Mouse (Mus musculus) spleen, adult 12 weeks (tissue): ENCODE measurements around the gene Sirt6.

Experiments used
- DNase-seq: peaks from one replicate; pipeline ENCODE4 v3.0.0; 2022; ENCODE audit warnings: low spot score

Sirt6 gene

DNA sequence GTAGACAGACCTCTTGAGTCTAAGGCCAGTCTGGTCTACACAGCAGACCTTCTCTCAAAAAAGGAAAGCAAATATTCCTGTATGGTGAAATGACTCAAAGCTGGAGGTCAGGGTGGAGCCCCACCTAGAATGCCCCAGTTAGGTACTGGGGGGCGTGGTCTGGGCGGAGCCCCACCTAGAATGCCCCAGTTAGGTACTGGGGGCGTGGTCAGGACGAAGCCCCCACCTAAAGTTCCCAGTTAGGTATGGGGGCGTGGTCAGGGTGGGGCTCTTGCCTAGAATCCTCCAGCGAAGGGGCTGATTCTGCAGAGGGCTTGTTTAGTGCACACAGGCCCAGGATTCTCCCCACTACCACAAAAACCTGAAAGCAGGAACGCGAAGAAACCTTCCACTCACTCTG is 4.2 kb downstream of the Sirt6 start:
- no peak for DNase-seq

DNA sequence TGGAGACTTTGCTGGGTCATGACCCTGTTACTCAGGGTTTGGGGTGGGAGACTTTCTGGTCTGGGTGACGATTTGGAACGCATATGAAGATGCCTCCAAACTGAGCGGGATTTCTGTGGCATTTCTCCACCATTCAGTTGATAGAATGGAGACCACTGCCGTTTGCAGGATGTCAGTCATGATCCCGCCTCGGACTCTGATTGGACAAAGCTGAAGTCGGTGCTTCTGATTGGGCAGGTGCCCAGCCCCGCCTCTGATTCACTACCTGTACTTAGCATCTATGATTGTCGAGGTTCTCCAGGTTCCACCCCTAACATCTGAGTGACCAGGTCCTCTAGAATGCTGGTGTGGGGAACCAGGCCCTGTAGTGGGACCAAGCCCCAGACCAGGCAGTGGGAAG is 6.8 kb downstream of the Sirt6 start:
- DNase-seq, result no peak

DNA sequence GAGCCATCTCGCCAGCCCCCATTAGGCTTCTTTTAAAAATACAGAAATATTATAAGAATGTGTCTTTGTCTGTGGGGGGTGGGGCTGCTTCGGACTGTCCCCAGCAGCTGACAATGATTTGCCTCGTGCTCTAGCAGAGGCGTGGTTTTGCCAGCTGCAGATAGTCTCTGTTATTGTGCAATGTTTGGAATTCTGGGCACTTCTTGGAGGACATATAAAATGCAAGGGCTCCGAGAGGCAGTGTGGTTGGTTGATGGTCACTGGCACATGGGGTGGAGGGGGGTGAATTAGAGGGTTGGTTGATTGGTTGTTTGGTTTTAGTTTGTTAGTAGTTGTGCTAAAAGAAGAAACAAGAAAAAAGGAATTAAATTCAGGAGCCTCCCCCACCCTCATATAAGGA is 7.6 kb downstream of the Sirt6 start:
- no peak for DNase-seq

DNA sequence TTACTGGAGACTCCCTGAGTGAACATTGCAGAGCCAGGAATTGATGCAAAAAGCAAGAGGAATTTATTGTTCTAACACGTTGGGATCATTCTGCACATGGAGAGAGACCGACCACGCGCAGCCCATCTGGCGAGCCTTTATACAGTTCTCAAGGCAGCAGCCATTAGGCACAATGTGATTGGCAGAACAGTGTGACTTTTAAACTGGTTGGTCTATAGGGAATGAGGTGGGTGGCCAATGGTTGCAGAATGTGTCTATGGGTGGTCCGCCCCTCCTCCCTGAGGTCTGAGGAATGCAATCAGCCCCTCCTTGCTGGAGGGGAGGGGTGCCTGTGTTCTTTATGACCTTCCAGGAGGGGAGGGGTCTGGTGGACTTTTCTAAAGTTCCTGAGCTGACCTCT is 12.1 kb downstream of the Sirt6 start:
- DNase-seq, result no peak

DNA sequence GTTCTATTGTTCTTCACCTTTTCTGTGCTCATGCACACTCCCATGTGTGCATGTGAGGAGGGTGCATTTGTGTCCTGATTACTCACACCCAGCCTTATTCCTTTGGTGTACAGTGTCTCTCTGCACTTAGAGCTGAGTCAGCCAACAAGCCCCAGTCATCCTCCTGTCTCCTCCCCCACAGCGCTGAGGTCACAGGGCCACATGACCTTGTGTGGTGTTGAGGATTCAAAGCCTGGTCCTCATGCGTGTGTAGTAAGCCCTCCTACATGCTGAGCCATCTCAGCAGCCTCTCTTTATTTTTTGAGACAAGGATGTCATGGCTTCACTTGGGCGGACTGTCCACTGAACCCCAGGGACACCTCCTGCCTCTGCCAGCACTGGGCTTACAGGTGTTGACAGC is 14.8 kb downstream of the Sirt6 start:
- no peak for DNase-seq

DNA sequence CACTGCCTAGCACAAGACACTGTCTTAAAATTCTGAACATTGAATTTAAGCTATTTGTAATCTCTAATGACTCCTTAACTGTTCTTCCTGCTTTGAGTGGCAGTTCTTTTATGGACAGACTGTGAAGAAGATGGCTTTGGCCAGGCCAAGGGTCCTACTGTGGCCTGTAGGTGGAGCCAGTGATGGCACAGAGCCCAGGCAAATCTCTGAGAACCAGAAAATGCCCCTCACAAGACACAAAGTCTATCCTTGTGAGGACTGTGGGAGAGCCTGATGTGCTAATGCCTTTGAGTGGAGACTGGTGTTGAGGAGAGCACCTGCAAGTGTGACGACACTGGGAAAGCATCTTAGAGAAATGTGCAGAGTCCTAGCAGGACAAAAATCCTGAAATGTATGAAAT is 19.3 kb downstream of the Sirt6 start:
- DNase-seq, result no peak

DNA sequence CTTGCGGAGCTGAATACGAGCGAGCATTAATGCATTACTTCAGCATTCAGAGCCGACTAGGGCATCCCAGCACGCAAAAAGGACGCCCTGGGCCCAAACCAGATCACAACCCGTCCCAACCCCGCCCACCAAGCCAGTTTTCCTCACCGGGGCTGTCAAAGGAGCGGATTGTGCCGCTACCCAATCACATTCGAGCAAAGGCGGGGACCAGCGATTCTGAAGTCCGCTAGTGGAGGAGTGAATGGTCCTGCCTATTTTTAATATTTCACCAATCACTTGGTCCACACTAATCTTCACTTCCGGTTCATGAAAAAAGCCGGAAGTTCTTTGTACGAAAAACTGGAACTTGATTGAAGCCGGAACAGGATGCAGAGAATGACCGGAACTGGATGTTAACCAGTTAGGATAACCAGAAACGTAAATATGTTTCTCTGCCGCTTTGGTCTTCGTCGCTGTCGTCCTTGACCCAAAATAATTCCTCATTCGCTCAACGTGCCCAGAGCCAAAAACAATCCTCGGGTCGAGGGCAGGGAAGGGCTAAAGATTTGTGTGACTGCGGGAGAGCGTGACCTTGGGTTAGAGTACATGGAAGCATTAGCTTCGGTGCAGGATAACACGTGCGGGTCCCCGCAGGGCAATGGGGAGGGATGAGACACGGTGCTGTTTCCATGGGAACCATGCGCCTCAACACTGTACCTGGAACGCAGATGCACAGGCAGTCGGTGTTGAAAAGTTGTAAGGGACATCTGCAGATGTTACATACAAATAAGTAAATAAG is 21.4 kb downstream of the Sirt6 start, which contains the start of gene BC025920:
Gene BC025920 (plus strand): TSS at position 297 of the 778 bp plus-strand sequence.
- peak; percentile 84 for DNase-seq

DNA sequence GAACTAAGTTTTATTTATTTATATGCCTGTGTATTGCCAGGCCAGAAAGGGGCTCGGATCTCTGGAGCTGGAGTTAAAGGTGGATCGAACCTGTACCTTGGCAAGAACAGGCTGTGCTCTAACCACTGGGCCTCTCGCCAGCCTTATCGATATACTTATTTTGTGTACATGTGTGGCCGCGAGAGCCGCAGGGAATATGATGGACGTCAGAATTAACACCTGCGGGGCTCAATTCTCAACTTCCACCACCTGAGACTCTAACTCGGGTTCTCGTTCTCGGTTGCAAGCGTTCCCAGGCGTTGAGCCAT is 22.0 kb downstream of the Sirt6 start:
- no peak for DNase-seq

DNA sequence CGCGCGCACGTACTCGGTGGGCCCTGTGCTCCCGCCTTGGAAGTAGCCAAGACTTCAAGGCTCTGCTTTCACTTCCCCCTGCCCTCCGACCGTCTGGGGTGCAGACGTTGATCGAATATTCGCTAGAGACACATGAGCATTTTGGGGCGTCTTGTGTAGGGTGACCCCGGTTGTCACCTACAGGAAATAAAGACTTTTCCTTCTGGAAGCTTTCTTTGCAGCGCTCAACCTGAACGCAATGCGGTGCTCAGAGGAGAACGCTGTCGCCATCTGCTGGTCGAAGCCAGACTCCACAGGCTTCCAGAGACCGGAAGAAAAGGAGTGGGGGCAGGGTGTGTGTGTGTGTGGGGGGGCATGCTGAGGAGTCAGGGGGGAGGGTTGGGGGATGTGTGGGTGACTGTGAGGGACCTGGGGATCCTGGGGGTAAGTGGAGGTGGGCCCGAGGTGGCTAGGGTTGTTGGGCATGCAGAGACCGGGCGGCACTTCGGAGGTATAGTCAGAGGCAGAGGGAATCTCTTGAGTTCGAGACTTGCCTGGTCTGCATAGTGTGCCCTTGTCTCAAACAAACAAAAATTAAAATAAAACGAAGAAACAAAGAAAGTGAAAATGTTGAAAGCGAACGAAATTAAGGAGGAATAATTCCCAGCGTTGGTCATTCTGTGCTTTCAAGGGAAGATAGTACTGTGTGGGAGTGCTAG is 22.5 kb downstream of the Sirt6 start:
- DNase-seq, result peak; percentile 73

DNA sequence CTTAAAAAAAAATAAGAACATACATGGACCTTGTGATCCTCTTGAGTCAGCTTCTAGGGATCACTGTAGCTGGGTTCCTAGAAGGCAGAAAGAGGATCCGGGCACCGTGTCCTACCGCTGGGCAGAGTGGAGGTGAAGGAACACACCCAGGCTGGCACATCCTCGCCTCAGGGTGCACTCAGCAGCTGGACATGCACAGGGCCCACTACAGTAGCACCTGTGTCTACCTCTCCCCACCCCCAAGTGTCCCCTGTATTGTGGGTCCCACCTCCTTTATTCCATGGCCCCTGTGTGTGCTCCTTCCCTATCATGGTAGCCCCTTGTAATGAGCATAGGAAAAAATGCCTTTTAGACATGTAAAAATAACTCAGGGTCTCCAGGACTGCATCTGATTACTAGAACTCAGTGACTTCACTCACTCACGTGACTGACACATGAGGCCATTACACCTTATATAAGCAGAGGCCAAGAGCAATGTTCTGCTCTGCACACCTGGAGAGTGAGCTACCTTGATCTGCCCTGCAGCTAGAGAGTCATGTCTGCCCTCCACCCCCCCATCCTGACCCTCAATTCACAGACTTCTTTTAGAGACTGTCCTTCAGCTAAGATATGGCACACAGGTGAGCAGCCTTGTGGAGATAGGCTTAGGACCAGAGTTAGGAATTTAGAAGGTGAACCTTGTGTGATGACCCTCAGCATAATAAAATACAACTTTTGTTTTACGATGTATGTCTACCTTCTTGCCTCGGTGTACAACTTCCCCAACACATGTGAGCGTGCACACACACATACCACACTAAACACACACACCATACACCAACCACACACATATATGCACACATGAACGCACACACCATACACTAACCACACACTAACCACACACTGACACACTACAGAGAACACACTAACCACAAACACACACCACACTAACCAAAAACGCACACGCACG is 23.3 kb downstream of the Sirt6 start:
- DNase-seq, result no peak

DNA sequence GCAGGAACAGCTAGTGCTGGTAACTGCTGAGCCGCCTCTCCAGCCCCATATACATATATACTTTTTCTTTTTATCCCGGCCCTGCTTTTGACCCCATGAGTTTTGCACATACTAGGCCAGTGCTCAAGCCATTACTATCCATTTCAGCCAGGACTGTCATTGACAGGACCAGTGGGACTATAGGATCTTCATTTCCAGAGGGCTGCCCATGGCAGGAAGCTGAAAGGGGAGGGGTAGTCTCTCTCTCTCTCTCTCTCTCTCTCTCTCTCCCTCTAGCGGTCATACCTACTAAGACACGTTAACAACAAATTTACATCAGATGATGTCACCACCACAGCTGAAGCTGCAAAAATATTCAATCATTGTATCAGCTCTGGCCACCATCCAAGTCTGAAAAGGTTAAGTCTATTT is 24.9 kb downstream of the Sirt6 start:
- no peak for DNase-seq

DNA sequence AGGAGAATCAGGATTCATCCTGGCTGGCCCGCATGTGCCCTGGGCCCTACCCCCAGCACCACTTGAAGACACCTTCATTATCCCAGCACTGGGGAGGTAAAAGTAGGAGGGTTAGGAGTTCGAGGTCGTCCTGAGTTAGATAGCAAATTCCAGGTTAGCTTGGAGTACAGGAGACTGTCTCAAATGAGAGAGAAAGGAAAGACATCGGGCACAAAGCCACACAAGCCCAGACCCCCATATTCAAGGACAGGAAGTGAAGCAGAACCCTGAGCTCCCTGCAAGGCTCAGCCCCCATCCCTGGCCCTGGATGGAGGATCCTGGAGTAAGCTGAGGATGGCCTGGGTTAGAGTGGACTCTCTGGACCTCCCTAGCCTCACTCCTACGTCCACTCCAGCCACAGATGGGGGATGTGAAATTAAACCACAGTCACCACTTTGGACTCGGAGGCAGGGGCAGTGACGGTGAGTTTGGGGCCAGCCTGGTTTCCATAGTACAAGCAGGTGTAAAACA is 26.1 kb downstream of the Sirt6 start:
- no peak for DNase-seq

DNA sequence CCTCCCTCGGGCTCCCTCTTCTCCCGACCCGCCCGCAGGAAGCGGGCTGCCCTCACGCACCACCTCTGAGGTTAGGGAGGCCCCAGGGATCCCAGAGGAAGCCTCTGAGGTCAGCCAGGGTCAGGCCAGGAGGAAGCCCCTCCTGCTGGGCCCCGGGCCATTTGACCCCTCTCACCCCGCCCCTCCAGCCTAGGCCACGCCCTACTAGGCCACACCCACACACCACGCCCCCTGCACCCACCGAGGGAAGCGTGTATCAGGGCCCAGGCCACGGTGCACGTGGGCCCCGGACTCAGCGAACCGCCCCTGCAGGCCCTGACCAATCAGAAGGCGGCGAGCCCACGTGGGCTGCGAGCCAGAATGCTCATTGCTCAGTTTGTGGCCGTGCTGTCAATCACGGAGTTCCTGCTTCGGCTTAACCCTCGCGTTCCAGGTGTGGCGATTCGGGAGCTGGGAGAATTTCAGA is 26.8 kb downstream of the Sirt6 start, which contains the start of gene Tle6:
Gene Tle6 (minus strand): TSS at position 336 of the 466 bp plus-strand sequence.
- peak; percentile 77 for DNase-seq

DNA sequence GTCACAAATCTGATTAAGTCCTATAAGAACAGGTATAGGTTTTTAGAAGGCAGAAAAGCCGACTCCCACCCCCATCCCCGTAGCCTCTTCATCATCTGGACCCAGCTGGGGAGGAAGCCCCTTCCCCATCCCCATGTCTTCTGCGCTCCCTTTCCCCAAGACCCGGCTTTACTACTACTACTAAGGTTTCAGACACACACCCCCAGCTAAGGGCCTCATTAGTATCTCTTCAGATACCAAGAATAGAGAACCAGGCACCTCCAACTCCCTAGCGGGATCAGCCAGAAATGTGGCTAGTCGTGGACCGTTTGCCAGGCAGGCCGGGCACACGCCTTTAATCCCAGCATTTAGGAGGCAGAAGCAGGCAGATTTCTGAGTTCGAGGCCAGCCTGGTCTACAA is 27.5 kb downstream of the Sirt6 start:
- DNase-seq, result no peak

DNA sequence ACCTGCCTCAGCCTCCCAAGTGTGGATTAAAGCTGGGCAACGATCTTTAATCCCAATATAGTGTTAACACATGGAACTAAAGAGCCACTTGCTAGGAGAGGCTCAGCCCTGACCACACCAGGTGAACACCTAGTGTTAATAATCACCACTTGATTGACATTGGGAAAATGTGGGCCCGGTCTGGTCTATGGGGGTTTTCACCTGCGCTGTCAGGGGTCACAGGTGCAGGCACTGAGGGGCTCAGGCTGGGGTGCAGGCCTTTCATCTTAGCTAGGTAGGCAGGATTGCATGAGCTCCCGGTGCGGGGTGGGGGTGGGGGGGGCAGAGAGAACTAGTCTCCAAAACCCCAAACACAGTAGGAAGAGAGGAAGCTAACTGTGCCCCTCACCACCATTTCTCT is 28.0 kb downstream of the Sirt6 start:
- DNase-seq, result no peak

DNA sequence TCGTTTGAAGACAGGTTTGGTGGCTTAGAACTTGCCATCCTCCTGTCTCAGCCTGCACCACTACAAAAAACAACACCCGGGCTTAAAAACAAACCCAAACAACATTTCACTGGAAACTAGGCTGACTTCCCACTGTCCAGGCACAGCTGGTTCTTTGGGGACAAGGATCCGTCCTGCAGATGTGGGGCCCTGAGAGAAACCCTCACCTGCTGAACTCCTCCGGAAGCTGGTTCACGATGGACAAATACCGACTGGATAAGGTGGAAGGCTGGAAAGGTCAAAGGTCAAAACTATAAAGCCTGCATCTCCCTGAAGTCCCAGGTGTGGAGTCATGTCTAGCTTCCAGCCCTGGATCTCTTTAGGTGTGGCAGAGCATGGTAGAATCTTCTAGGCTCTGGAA is 28.7 kb downstream of the Sirt6 start:
- no peak for DNase-seq

DNA sequence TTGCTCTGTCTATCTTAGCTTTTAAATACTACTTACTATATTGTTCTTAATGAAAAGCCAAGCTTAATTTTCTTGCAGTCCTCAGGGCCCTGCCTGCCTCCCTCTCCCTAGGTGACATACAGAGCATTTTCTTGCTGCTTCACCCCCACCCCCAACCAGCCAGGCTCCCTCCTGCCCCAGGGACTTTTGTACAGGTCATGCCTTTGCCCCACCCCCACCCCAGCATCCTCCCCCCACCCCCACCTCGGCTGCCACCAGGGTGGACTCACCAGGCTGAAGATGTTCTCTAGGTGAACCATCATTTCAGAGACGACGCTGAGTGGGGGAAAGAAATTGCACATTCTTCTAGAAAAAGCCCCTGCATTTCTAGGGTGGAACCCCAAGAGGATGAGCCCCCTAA is 29.3 kb downstream of the Sirt6 start:
- DNase-seq, result no peak

DNA sequence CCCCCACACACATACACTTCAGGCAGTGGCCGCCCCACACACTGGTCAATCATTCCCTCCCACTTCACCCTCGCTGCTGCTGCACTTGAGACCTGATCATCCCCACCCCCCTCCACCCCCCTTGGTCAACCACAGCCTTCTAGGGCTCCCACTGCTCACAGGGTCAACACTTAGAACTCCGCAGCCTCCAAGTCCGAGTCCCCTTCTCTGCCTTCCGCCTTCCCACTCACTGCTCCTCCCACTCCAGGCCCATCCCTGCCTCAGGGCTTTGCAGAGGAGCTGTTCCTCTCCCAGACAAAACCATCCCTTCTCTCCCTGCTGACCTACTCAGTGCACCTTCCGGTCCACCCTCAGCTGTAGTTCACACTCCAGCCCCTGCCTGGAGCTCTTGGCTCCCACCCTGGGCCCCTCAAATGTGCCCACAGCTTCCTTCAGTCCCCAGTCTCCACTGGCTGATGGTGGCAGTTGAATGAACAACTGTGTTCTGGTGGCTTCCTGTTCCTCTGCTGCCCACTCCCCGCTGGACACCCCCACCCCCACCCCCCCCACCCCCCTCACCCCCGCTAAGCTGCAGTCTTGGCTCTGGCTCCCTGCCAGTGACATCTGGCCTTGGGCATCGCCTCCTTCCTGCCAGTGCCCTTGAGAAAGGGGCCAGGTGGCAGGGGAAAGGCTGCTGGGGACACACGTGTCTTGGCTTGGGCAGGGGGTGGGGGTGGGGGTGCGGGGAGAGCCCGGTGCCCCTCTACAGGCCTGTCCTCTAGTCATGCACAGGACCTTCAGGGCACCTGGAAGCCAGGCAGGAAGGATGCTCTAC is 30.3 kb downstream of the Sirt6 start:
- no peak for DNase-seq

DNA sequence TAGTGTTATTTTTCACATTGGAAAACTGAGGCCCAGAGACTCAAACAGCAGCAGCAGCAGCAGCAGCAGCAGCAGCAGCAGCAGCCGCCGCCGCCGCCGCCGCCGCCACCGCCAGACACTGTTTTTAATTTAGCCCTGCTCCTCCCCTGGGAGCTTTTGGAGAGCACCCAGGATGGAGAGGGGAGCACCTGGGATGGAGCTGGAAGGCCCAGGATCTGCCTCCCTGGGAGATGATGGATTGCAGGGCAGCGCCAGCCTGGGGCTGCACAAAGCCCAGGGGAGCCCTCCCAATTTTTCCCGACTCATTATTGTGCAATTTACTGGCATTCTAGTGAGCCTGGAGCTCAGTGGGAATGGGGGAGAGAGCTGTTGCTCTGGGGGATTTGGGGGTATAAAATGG is 31.0 kb downstream of the Sirt6 start:
- DNase-seq, result no peak

DNA sequence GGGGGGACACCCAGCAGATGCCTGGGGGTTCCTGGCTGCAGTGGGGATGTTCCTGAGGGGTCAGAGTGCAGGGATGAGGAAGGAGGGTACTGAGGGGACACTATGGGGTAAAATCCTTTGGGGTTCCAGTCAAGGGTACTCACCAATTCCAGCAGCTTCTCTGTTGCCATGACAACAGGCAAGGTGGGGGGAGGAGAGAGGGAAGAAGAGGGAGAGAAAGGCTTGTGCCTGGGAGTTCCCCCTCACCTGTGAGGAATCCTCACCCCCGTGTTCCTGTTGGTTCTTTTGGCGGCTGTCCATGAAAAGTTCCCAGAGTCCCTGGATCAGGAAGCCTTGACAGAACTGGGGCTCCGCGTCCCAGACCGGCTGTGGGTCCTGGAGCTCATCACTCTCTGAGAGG is 32.0 kb downstream of the Sirt6 start:
- no peak for DNase-seq

DNA sequence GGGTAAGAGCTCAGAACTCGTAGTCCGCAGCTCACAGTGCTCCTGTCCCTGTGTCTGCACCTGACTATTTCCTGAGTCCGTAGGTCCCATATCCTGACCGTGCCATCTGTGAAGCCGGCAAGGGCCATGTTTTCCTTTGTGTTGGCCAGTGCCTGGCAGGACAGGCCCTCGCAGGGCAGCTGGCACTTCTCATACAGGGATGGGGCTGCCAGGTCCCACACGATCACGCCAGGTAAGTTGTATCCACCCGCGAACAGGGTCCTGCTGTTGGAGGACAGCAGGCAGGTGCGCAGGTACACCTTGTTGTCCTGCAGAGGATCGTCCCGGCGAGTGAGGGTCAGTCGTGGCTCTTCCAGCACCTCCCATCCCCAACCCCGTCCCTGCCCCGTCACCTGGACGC is 33.7 kb downstream of the Sirt6 start:
- DNase-seq, result no peak
